Mouse (Mus musculus): ENCODE measurements around the gene Acot1. TPM values are rescaled to one million over a fixed set of nuclear protein-coding genes. Genes with fewer than 3 reads are reported as not detected.

The Acot1 gene
- total and polyA plus RNA-seq, 3 experiments = 1.5 to 12.7 TPM; not detected in 1

DNA sequence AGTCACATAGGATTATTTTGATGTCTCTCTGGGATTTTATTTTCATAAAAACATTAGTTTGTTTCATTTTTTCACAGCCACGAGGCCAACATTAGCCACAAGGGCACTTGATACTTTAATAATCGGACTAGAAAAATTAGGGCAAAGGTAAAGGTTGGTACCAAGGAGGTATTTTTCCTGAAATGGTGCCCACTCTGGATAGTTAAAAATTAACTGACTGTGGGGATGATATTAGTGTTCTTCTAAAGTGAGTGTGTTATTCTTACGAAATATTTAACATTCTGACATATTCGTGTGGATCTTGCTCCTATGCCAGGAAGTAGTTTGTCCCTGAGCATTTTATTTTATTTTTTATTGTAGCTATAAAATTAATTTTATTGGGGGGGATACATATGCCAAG is 27.7 kb upstream of the Acot1 start:
- DNase-seq (ENCODE audit: low read depth, low spot score) = no peak
- Histone ChIP-seq H3K9ac (ENCODE audit: control insufficient read depth, low read depth, low read length, poor library complexity, severe bottlenecking) (no peak overlapping the region), H3K9me3 (replicated peaks; ENCODE audit: insufficient read depth, low read length) (no peaks in the 10 kb centered on the region), H3K4me3 (ENCODE audit: control insufficient read depth in 1 of 2, insufficient read depth in 1 of 2, low read depth in 2 of 2, low read length in 2 of 2) (no peak overlapping the region), H3K27ac (ENCODE audit: control insufficient read depth, low read depth, low read length) (no peak overlapping the region), H3K36me3 (ENCODE audit: control insufficient read depth in 1 of 2, insufficient read depth in 2 of 2, low read length in 2 of 2) (peaks cover 0 to 4% of the 10 kb centered on the region in 2 experiments; a peak in 2 of 4 replicates), H3K27me3 (ENCODE audit: control insufficient read depth in 1 of 2, insufficient read depth in 2 of 2, low read length in 2 of 2) (0 out of 4 replicates have a peak, but pooled peaks cover 0 to 1% of the 10 kb centered on the region in 2 experiments), H3K4me1 (ENCODE audit: control insufficient read depth in 1 of 2, insufficient read depth in 2 of 2, low read length in 2 of 2) (peaks cover 3% of the 10 kb centered on the region in 2 experiments; a peak in 3 of 4 replicates), H3K79me2 (ENCODE audit: control insufficient read depth, insufficient read depth, low read length, poor library complexity) (no peaks in the 10 kb centered on the region)
- no peak for TF ChIP-seq RAD21 (IDR thresholded peaks at IDR 0.05; ENCODE audit: low read depth, low read length)
- TF ChIP-seq USF1 (IDR thresholded peaks at IDR 0.05; ENCODE audit: low read depth, low read length) = no peak
- TF ChIP-seq BHLHE40 (IDR thresholded peaks at IDR 0.05; ENCODE audit: borderline replicate concordance, low read depth, low read length) = no peak
- no peak for TF ChIP-seq ZNF384 (IDR thresholded peaks at IDR 0.05; ENCODE audit: low read depth, low read length)
- no peak for TF ChIP-seq ZKSCAN1 (IDR thresholded peaks at IDR 0.05; ENCODE audit: low read depth, low read length)
- no peak for TF ChIP-seq MYC (IDR thresholded peaks at IDR 0.05; ENCODE audit: low read depth, low read length)
- TF ChIP-seq USF2 (IDR thresholded peaks at IDR 0.05; ENCODE audit: borderline replicate concordance in 1 of 2, insufficient read depth in 1 of 2, low read depth in 1 of 2, low read length in 2 of 2) = no peak
- TF ChIP-seq RCOR1 (IDR thresholded peaks at IDR 0.05; ENCODE audit: low read depth, low read length) = no peak

DNA sequence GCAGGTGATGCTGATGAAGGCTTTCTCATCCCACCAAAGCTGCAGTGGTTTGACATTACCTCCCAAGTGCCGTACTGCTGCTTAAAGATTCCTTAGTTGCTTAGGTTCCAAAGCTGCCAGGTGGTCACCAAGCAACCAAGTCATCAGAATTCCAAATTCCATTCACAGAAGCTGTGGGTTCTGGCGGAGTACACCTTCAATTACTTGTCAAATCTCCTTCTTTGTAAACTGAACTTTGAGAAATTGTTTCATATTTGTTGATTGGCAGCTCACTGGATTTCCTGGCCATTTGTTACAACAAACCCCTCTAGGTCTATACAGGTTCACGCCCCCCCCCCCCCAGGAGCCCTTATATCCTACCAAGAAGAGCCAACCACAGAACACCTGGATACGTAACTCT is 24.5 kb upstream of the Acot1 start, which contains the start of gene Heatr4:
Gene Heatr4 (minus strand): TSS at position 101 of the 400 bp plus-strand sequence.
- DNase-seq (ENCODE audit: low read depth, low spot score) = no peak
- Histone ChIP-seq H3K36me3 (ENCODE audit: control insufficient read depth in 1 of 2, insufficient read depth in 2 of 2, low read length in 2 of 2) (peaks cover 0 to 17% of the 10 kb centered on the region in 2 experiments; a peak in 2 of 4 replicates), H3K4me1 (ENCODE audit: control insufficient read depth in 1 of 2, insufficient read depth in 2 of 2, low read length in 2 of 2) (peaks cover 10 to 11% of the 10 kb centered on the region in 2 experiments), H3K79me2 (ENCODE audit: control insufficient read depth, insufficient read depth, low read length, poor library complexity) (peaks cover 11% of the 10 kb centered on the region), H3K27me3 (ENCODE audit: control insufficient read depth in 1 of 2, insufficient read depth in 2 of 2, low read length in 2 of 2) (0 out of 4 replicates have a peak, but pooled peaks cover 0 to 1% of the 10 kb centered on the region in 2 experiments), H3K27ac (ENCODE audit: control insufficient read depth, low read depth, low read length) (no peak within 1 kb of the TSS), H3K9me3 (replicated peaks; ENCODE audit: insufficient read depth, low read length) (no peaks in the 10 kb centered on the region), H3K4me3 (ENCODE audit: control insufficient read depth in 1 of 2, insufficient read depth in 1 of 2, low read depth in 2 of 2, low read length in 2 of 2) (no peak within 1 kb of the TSS), H3K9ac (ENCODE audit: control insufficient read depth, low read depth, low read length, poor library complexity, severe bottlenecking) (no peak within 1 kb of the TSS)
- TF ChIP-seq TBP (IDR thresholded peaks at IDR 0.05; ENCODE audit: low read depth, low read length) (no peak), MYB (IDR thresholded peaks at IDR 0.05; ENCODE audit: low read depth, low read length) (no peak), E2F4 (IDR thresholded peaks at IDR 0.05; ENCODE audit: borderline replicate concordance, low read depth, low read length) (no peak), CTCF (IDR thresholded peaks at IDR 0.05 in 2 of 3, conservative IDR thresholded peaks at IDR 0.05 in 1 of 3; ENCODE audit: control insufficient read depth in 1 of 3, insufficient read depth in 1 of 3, low read depth in 2 of 3, low read length in 3 of 3, poor library complexity in 1 of 3, severe bottlenecking in 1 of 3) (no peak), ZKSCAN1 (IDR thresholded peaks at IDR 0.05; ENCODE audit: low read depth, low read length) (no peak), ZC3H11A (IDR thresholded peaks at IDR 0.05; ENCODE audit: low read depth, low read length) (no peak)

DNA sequence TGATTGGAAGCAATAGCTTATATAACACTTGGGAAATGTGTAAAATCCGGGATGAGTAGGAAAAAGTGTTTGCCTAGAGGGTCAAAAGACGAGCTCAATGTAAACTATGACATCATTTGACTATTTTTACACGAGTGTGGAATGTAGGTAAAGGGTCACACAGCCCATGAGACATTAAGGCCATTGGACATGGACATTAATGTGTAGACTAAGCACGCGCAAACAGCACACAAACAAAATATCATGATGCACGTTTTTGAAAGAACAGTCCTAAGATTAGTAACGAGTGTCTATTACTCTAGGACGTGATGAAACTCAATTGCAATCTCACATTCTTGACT is 22.1 kb upstream of the Acot1 start:
- H3K9me3 ChIP-seq (replicated peaks; ENCODE audit: insufficient read depth, low read length) = no peaks in the 10 kb centered on the region
- DNase-seq (ENCODE audit: low read depth, low spot score) = no peak
- H3K9ac ChIP-seq (ENCODE audit: control insufficient read depth, low read depth, low read length, poor library complexity, severe bottlenecking) = peak overlapping the region; percentile 82
- H3K4me1 ChIP-seq (ENCODE audit: control insufficient read depth in 1 of 2, insufficient read depth in 2 of 2, low read length in 2 of 2) = peaks cover 10 to 14% of the 10 kb centered on the region in 2 experiments
- no peaks in the 10 kb centered on the region for H3K27me3 ChIP-seq (ENCODE audit: control insufficient read depth in 1 of 2, insufficient read depth in 2 of 2, low read length in 2 of 2)
- peak overlapping the region; percentile 93 for H3K27ac ChIP-seq (ENCODE audit: control insufficient read depth, low read depth, low read length)
- H3K4me3 ChIP-seq (ENCODE audit: control insufficient read depth in 1 of 2, insufficient read depth in 1 of 2, low read depth in 2 of 2, low read length in 2 of 2) = peak overlapping the region; percentile 74 to 79
- peaks cover 13% of the 10 kb centered on the region for H3K79me2 ChIP-seq (ENCODE audit: control insufficient read depth, insufficient read depth, low read length, poor library complexity)
- TF ChIP-seq EP300 (IDR thresholded peaks at IDR 0.05; ENCODE audit: low read depth in 1 of 2, low read length in 2 of 2) (peak in 1 of 2 experiments; percentile 52; a peak in 1 of 4 replicates), KAT2A (conservative IDR thresholded peaks at IDR 0.05; ENCODE audit: low read depth, low read length) (no peak), POLR2A (IDR thresholded peaks at IDR 0.05; ENCODE audit: control insufficient read depth in 1 of 2, insufficient read depth in 1 of 2, low read depth in 1 of 2, low read length in 2 of 2, poor library complexity in 1 of 2) (no peak), HCFC1 (IDR thresholded peaks at IDR 0.05; ENCODE audit: low read depth, low read length) (no peak), ETS1 (IDR thresholded peaks at IDR 0.05; ENCODE audit: low read depth, low read length) (peak; percentile 63), MYC (IDR thresholded peaks at IDR 0.05; ENCODE audit: low read depth, low read length) (0 out of 2 replicates have a peak, but pooled peaks have one; percentile 51), BHLHE40 (IDR thresholded peaks at IDR 0.05; ENCODE audit: borderline replicate concordance, low read depth, low read length) (peak; percentile 44), RAD21 (IDR thresholded peaks at IDR 0.05; ENCODE audit: low read depth, low read length) (no peak), ZNF384 (IDR thresholded peaks at IDR 0.05; ENCODE audit: low read depth, low read length) (no peak), GATA1 (IDR thresholded peaks at IDR 0.05; ENCODE audit: low read depth, low read length) (no peak), RCOR1 (IDR thresholded peaks at IDR 0.05; ENCODE audit: low read depth, low read length) (no peak), CHD2 (IDR thresholded peaks at IDR 0.05; ENCODE audit: low read length) (no peak), MAX (IDR thresholded peaks at IDR 0.05; ENCODE audit: low read length) (no peak), USF2 (IDR thresholded peaks at IDR 0.05; ENCODE audit: borderline replicate concordance in 1 of 2, insufficient read depth in 1 of 2, low read depth in 1 of 2, low read length in 2 of 2) (no peak), MXI1 (IDR thresholded peaks at IDR 0.05; ENCODE audit: low read depth, low read length) (peak; percentile 86; the same call in 1 of the 2 replicates), TAL1 (IDR thresholded peaks at IDR 0.05; ENCODE audit: low read length) (no peak), MEF2A (IDR thresholded peaks at IDR 0.05; ENCODE audit: extremely low read depth, insufficient replicate concordance, low read depth, low read length, poor library complexity, severe bottlenecking) (no peak)
- peaks cover 0 to 18% of the 10 kb centered on the region in 2 experiments; a peak in 3 of 4 replicates for H3K36me3 ChIP-seq (ENCODE audit: control insufficient read depth in 1 of 2, insufficient read depth in 2 of 2, low read length in 2 of 2)

All from MEL (cell line).